Mouse (Mus musculus) thymus, postnatal 14 days (tissue): Measurements from ENCODE around the gene Arcn1.

Experiments used
- DNase-seq: peaks from one replicate; pipeline ENCODE4 v3.0.0; 2021

Arcn1 gene

DNA sequence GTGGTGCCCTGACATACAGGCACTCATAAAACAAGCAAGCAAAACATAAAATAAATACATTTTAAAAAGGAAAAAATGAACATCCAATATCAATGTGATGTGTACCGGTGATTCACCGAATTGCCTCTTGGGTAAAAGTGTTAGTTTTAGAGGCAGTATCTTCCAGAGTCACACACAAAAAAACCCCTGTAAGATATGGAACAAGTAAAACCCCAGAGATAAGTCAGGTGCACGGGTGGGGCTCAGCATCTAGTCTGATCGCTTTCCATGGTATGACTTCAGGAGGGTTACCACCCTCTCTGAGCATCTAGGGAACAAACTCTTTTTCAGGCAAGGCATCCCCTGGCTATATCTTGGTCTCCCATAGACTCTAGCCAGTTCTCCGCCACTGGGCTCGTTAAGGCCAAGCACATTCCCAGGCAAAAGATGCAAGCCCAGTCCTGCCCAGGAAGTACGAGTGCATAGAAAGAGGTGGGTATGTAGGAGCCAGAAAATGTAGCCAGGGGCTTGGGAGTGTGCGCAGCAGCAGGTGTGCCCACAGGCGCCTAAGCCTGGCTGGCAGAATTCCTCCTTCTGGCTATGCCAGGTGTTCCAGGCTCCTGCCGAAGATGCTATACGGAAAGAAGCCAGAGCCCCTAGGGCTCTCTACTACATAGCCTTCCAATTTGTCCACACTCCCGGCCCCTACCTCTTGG is 48.6 kb downstream of the Arcn1 start:
- DNase-seq, result no peak

- DNase-seq, result no peak
Measured at GRCm38 (mm10) chr9:44717822-44718242, 49.8 kb downstream of the Arcn1 start.

DNA sequence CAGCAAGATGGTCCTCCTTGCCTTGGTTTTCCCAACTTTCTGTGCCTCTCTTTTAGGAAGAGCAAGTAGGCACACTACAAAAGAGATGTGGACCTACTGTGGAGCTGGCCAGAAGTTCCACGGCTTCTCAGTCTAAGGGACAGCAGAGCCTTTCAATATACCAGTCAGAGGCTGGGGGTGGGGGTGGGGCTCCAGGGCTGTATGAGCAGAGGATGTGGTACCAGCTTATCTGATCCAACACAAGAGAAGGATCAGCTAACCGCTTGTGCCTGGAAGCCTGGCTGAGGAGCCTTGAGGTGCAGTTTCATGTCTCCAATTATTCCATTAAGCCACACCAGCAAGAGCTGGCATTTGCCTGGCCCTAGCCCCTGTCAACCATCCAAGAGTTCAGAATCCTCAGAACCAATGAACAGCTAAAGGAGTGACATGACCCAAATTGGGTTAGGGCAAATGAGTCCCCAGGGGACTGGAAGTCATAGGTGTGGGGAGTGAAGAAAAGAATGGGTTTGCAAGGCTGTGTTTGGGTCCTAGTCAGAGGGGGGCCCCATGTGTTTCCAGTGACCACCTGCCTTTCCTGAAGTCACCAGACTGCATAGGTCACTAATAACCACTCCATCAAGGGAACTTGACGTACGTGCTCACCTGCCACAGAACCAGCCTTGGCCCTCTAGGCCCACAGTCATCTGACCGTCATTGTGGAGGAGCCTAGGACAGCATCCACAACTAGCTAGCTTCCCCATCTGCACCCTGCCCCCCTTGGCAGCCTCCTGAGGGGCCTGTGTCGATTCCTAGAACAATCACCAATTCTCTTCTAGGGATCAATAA is 50.4 kb downstream of the Arcn1 start:
- DNase-seq, result no peak

DNA sequence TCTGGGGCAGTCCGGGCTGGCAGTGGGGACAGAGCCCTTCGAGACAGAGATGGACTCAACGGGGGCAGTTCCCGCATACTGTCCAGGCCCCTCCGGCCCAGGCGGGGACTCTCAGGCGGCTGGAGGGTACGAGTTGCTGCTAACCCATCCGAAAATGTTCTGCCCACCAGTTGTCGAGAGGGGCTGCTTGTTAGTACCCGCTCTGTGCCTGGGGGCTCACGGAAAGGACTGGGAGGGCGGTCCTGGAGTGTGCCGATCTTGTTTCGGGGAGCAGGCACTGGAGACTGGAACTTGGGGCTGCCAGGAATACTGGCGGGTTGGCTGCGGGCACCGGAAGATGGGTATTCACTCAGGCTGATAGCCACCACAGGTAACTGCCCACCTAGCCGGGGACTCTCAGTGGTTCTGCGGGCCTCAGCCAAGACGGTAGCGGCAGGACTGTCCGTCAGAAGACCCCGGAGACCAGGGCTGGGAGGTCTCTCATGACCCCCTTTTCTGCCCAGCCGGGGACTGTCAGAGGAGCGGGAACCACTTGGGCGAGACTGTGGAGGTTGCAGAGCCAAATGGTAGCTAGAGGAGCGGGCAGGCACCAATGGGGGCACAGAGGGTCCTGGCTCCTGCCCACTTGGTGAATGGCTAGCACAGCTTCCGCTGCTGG is 51.8 kb downstream of the Arcn1 start:
- no peak for DNase-seq

- no peak for DNase-seq
Measured at GRCm38 (mm10) chr9:44715109-44715508, 52.5 kb downstream of the Arcn1 start.

GRCm38 (mm10) chr9:44713574-44713973 is 54.1 kb downstream of the Arcn1 start:
- no peak for DNase-seq

- no peak for DNase-seq
Measured at GRCm38 (mm10) chr9:44713080-44713479, 54.6 kb downstream of the Arcn1 start.

DNA sequence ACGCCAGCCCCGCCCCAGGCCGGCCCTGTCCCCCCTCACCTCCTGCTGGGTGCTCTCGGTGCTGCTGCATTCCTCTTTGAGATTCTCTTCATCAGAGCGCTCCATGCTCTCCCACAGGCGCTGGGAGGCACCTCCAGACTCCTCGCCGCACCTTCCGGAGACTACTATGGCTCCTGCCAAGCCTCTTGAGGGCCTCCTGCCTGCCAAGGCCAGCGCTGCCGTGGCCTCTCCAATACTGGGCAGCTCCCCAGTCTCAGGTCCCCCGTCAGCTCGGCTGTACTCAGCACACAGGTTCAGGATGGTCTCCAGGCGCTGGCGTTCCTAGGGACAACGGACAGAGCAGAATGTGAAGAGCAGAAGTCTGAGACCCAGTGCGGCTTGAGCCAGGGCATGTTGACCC is 56.0 kb downstream of the Arcn1 start:
- DNase-seq, result no peak

DNA sequence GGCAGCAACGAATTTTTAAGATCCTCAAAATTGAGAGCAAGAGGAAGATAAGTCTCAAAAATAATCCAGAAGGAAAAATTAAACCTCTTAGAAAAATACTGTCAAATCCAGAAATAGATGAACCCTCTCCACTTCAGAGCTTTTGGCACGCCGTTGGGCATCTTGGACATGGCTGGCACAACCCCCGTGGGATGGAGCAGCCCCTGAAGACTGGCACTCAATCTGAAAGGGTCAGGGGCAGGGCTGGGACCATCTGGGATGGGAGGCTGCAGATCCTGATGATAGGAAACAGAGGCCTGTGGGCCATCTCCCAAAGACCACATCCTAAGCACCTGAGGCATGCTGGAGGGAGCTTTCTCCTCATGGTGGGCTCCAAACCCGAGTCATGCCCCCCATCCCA is 57.4 kb downstream of the Arcn1 start:
- no peak for DNase-seq

DNA sequence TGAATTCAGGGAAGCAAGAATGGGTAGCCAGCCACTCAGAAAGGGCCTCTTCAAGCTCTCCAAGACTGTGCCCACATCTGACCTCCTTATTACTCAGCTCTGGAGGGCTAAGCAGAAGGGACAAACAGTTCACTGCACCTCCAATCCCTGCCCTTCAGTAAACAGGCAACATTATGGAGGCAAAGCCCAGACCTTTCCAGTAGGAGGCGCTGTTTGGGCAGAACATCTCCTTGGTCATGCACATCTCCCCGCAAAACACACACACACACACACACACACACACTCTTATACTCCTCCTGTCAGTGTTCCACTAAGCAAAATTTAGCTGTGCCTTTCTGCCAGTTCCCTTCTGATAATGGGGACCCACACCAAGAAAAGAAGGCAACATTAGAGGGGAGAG is 58.0 kb downstream of the Arcn1 start:
- peak; percentile 39 for DNase-seq

DNA sequence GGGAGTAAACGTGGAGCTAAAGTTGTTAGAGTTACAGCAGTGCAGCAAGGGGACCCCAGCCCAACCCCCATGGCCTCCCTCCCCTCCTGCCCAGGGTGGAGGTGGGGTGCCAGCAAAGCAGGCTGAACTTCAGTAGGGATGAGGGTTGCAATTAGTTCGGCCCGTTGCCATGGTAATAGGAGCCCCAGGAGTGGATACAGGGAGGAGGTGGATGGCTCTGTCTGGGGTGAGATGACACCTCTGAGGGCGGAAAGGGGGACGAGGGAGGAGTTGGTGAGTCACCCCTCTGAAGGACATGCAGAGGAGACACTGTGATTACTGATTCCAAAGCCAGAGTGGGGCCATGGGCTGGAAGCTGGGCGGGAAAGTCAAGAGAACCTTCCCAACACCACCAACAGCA is 58.7 kb downstream of the Arcn1 start:
- no peak for DNase-seq

GRCm38 (mm10) chr9:44708429-44708765 is 59.2 kb downstream of the Arcn1 start:
- peak; percentile 82 for DNase-seq

GRCm38 (mm10) chr9:44707749-44708428 is 59.8 kb downstream of the Arcn1 start:
- DNase-seq, result no peak

DNA sequence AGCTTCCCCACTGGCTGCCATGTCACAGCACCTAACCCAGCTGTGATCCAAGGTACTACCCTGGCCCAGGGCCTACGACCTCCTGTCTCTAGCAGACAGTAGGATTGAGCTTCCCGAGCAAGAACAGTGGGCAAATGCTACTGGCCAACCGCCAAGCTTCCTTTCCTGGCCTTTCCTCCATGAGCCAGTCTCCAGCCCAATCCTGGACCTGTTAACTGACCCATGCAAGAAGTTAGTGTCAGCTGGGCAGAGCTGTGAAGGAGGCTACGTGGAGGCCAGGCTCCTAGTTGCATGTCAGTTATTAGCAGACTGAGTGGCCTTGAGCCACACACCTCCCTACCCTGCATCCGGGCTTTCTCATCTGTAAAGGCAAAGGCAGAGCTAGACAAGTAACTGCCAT is 67.9 kb downstream of the Arcn1 start:
- no peak for DNase-seq

DNA sequence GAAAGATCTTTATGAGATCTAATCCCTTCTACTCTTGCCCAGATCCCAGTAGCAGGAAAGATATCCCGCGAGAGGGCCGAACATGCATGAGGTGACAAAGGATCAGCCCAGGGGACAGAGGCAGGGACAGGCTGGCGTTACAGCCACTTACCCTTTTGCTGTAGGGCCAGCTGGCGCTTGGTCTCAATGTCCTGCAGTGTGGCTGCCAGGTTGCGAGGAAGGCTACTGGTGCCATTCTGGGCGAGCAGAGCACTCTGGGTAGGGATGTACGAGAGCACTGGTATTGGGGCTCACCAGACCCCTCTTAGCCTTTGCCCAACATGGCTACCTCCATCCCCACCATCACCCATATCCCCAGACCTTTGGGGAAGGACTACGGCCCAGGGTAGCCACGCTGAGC is 68.4 kb downstream of the Arcn1 start:
- DNase-seq, result no peak

- DNase-seq, result no peak
Measured at GRCm38 (mm10) chr9:44697866-44698265, 69.8 kb downstream of the Arcn1 start.

- DNase-seq, result no peak
Measured at GRCm38 (mm10) chr9:44693071-44693470, 74.6 kb downstream of the Arcn1 start.

DNA sequence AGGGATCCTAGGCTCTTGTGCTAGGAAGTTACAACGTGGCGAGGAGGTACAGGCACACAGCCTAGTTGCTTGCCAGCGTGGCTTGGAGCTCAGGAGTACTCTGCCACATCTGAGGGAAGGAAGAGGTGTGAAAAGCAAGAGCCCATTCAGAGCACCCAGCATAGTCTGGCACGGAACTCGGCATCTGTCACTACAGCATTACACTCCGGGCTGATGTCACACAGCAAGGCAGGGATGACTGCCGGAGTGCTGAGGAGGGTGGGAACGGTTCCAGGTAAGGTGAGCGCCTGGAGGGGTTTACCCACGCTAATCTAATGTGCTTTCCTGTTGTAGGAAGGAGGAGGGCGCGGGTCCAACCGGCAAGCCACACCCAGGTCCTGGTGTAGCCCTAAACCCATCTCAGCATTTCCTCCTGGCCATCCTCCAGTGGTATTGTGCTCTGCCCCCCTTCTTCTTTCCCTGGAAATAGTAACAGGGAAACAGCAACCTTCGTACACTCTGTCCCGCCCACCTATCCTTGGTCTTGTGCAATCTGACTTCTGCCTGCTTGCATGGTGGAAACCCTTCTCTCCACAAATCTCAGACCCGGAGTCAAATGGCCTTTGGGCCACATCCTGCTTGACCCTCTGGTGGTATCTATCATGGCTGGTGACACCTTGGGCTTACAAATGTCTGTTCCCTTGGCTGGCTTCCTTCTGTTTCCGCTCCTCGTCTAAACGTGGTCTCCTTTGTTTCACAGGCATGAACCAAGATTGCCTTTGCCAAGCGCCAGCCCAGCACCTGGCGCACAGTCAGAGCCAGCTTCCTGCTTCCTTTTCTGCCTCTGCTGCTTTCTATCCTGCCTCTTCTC is 75.7 kb downstream of the Arcn1 start:
- peak; percentile 51 for DNase-seq
